7 mouse cellular contexts compared by ENCODE assay signal in the genomic region with DNA sequence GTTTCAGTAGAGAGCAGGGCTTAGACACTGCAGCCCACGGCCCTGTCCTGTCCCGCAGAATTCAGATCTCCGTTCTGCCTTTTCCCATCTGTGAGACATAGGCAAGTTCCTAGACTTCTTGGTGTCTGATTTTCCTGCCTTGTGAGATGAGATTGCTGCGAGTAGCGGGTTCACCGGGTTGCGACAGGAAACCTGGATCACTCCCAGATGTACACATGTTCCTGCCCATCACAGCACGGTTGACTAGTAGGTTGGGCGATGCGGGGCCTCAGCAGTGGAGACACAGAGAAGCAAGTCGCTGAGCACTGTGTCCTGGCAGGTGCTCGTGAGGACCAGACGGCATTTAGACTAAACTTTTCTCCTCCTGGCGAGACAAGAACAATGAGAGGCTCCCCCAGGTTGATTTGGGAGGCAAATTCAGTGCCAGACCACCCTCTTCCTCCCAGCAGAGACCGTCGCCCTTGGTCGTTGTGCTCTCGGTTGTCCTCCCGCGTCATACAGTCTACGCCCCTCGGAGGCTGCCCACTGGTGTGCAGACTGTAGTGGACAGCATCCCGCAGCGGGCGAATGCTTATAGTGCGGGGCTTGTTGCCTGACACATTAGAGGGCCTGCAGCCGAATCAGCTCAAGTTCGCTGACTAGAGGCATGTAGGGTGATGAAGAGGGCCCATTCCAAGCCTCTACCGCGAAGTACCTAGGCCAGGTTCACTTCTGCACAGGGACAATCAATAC.
DNase-seq lines count a peak whose midpoint lies in the region; ATAC-seq lines count a peak whose summit lies in the region.

No protein-coding gene starts in this region.

- 30% methylated on average over 30 of the region's 30 CpGs for WGBS in lung, embryonic 16.5 days
- WGBS in forebrain, embryonic 14.5 days: 32% methylated on average over 30 of the region's 30 CpGs
- whole genome bisulfite sequencing in limb, embryonic 10.5 days: 39% methylated on average over 30 of the region's 30 CpGs
- WGBS in stomach, embryonic 15.5 days: 35% methylated on average over 30 of the region's 30 CpGs

- peak overlapping the region; percentile 35 for H3K4me3 ChIP-seq in lung, embryonic 16.5 days (ENCODE audit: low read length)
- H3K4me3 ChIP-seq in forebrain, embryonic 14.5 days (ENCODE audit: low read depth, low read length): peak overlapping the region; percentile 27
- H3K4me3 ChIP-seq in limb, embryonic 10.5 days: peak overlapping the region; percentile 35
- no peak overlapping the region for H3K4me3 ChIP-seq in stomach, embryonic 15.5 days (replicated peaks)

- H3K9me3 ChIP-seq in lung, embryonic 16.5 days (ENCODE audit: control insufficient read depth, low read length): no peaks in the 10 kb centered on the region
- H3K9me3 ChIP-seq in forebrain, embryonic 14.5 days (replicated peaks; ENCODE audit: control insufficient read depth, low read length): no peaks in the 10 kb centered on the region
- H3K9me3 ChIP-seq in limb, embryonic 10.5 days (replicated peaks): no peaks in the 10 kb centered on the region
- no peaks in the 10 kb centered on the region for H3K9me3 ChIP-seq in stomach, embryonic 15.5 days

- no peak overlapping the region for H3K9ac ChIP-seq in lung, embryonic 16.5 days (ENCODE audit: low read length)
- H3K9ac ChIP-seq in forebrain, embryonic 14.5 days (ENCODE audit: low read length): peak overlapping the region; percentile 61
- H3K9ac ChIP-seq in stomach, embryonic 15.5 days: no peak overlapping the region

- peaks cover 7% of the 10 kb centered on the region; the same call in 1 of the 2 replicates for H3K4me1 ChIP-seq in lung, embryonic 16.5 days (replicated peaks; ENCODE audit: control insufficient read depth, insufficient read depth, low read length)
- H3K4me1 ChIP-seq in forebrain, embryonic 14.5 days (ENCODE audit: control insufficient read depth, insufficient read depth, low read length): peaks cover 35% of the 10 kb centered on the region
- H3K4me1 ChIP-seq in limb, embryonic 10.5 days: peaks cover 19% of the 10 kb centered on the region
- H3K4me1 ChIP-seq in stomach, embryonic 15.5 days: peaks cover 4% of the 10 kb centered on the region; the same call in 1 of the 2 replicates

- H3K27me3 ChIP-seq in lung, embryonic 16.5 days (ENCODE audit: control insufficient read depth, insufficient read depth, low read depth, low read length): peaks cover 50% of the 10 kb centered on the region
- no peaks in the 10 kb centered on the region for H3K27me3 ChIP-seq in forebrain, embryonic 14.5 days (replicated peaks; ENCODE audit: control insufficient read depth, insufficient read depth, low read length)
- H3K27me3 ChIP-seq in limb, embryonic 10.5 days (ENCODE audit: low read depth, poor library complexity, severe bottlenecking): peaks cover 94% of the 10 kb centered on the region
- H3K27me3 ChIP-seq in stomach, embryonic 15.5 days (replicated peaks): peaks cover 72% of the 10 kb centered on the region

- H3K36me3 ChIP-seq in lung, embryonic 16.5 days (ENCODE audit: control insufficient read depth, insufficient read depth, low read length): no peaks in the 10 kb centered on the region
- no peaks in the 10 kb centered on the region for H3K36me3 ChIP-seq in forebrain, embryonic 14.5 days (ENCODE audit: control insufficient read depth, insufficient read depth, low read length)
- no peaks in the 10 kb centered on the region for H3K36me3 ChIP-seq in limb, embryonic 10.5 days
- H3K36me3 ChIP-seq in stomach, embryonic 15.5 days: no peaks in the 10 kb centered on the region

- no peak overlapping the region for H3K27ac ChIP-seq in lung, embryonic 16.5 days (ENCODE audit: low read length)
- peak overlapping the region; percentile 87 for H3K27ac ChIP-seq in forebrain, embryonic 14.5 days (ENCODE audit: low read depth, low read length)
- no peak overlapping the region for H3K27ac ChIP-seq in limb, embryonic 10.5 days
- no peak overlapping the region for H3K27ac ChIP-seq in stomach, embryonic 15.5 days

- peak overlapping the region; percentile 54 for H3K4me2 ChIP-seq in lung, embryonic 16.5 days (ENCODE audit: low read depth, low read length)
- H3K4me2 ChIP-seq in forebrain, embryonic 14.5 days (ENCODE audit: low read length): peak overlapping the region; percentile 77
- peak overlapping the region; percentile 46 for H3K4me2 ChIP-seq in stomach, embryonic 15.5 days

- peak; percentile 13 for ATAC-seq in lung, embryonic 16.5 days (ENCODE audit: low read depth)
- ATAC-seq in forebrain, embryonic 14.5 days: no peak
- ATAC-seq in stomach, embryonic 15.5 days (ENCODE audit: insufficient read depth, low FRiP score, low read depth): no peak

- DNase-seq in lung, postnatal 10 days: no peak
- no peak for DNase-seq in forebrain, embryonic 14.5 days (ENCODE audit: low spot score)
- peak; percentile 38 for DNase-seq in limb, embryonic 10.5 days (ENCODE audit: low spot score)
- no peak for DNase-seq in Muller cell, postnatal 12 days (ENCODE audit: inconsistent ontology term)
- DNase-seq in urinary bladder, postnatal 4 days (ENCODE audit: low spot score in 2 of 2): no peak
